Mouse (Mus musculus): ENCODE results near the gene Hmmr. TPM values are rescaled to one million over a fixed set of nuclear protein-coding genes. Genes with fewer than 3 reads are reported as not detected.
A peak's percentile ranks its signal among the peaks of the same experiment; 100 is the strongest.

Gene Hmmr
- total and polyA plus RNA-seq, 2 experiments = 0.10 to 0.18 TPM

DNA sequence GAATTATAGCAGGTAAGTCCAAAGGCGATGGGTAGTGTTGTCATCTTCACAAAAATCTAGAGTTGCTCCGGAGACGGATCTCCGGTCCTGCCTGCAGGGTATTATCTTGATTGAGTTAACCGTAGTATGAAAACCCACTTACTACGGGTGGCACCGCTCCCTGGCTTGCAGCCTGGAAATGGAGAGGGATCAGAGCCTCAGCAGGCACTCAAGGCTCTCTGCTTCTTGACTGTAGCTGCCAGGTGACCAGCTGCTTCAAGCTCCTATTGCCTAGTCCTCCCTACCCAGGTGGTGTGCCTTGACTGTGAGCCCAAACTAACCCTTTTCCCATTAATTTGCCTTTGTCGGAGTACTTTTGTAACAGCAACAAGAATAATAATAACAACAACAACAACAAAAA, 26.7 kb upstream of the Hmmr start:
- DNase-seq (ENCODE audit: extremely low read depth, low read depth, low spot score) = no peak
- 84% methylated on average over 8 of the region's 8 CpGs for WGBS
- H3K36me3 ChIP-seq (ENCODE audit: control insufficient read depth, insufficient read depth, low read length) = no peaks in the 10 kb centered on the region

GRCm38 (mm10) chr11:40755968-40756367, 22.7 kb upstream of the Hmmr start:
- Histone ChIP-seq H3K36me3 (ENCODE audit: control insufficient read depth, insufficient read depth, low read length) (peaks cover 16% of the 10 kb centered on the region; the same call in 1 of the 2 replicates), H3K9ac (ENCODE audit: low read depth, low read length) (no peak overlapping the region), H3K27ac (replicated peaks; ENCODE audit: insufficient read depth, low read depth, low read length) (no peak overlapping the region), H3K79me2 (ENCODE audit: control insufficient read depth, insufficient read depth, low read length) (no peaks in the 10 kb centered on the region), H3K4me3 (ENCODE audit: insufficient read depth, low read depth, low read length) (no peak overlapping the region), H3K4me1 (ENCODE audit: control insufficient read depth, insufficient read depth, low read length) (peaks cover 4% of the 10 kb centered on the region; the same call in 1 of the 2 replicates), H3K27me3 (ENCODE audit: control insufficient read depth, insufficient read depth, low read length) (no peaks in the 10 kb centered on the region)
- DNase-seq (ENCODE audit: extremely low read depth, low read depth, low spot score) = no peak
- 98% methylated on average over 8 of the region's 8 CpGs for WGBS
- TF ChIP-seq POLR2A (IDR thresholded peaks at IDR 0.05; ENCODE audit: extremely low read depth, insufficient read depth, low read length) (no peak), CTCF (IDR thresholded peaks at IDR 0.05; ENCODE audit: low read depth, low read length) (no peak)

More for the DNA sequence above, 26.7 kb upstream of the Hmmr start:
- Histone ChIP-seq H3K79me2 (ENCODE audit: control insufficient read depth, insufficient read depth, low read length) (no peaks in the 10 kb centered on the region), H3K27me3 (ENCODE audit: control insufficient read depth, insufficient read depth, low read length) (no peaks in the 10 kb centered on the region), H3K9ac (ENCODE audit: low read depth, low read length) (no peak overlapping the region), H3K4me3 (ENCODE audit: insufficient read depth, low read depth, low read length) (no peak overlapping the region), H3K27ac (replicated peaks; ENCODE audit: insufficient read depth, low read depth, low read length) (no peak overlapping the region), H3K4me1 (ENCODE audit: control insufficient read depth, insufficient read depth, low read length) (no peaks in the 10 kb centered on the region)
- TF ChIP-seq CTCF (IDR thresholded peaks at IDR 0.05; ENCODE audit: low read depth, low read length) = no peak
- no peak for TF ChIP-seq POLR2A (IDR thresholded peaks at IDR 0.05; ENCODE audit: extremely low read depth, insufficient read depth, low read length)

DNA sequence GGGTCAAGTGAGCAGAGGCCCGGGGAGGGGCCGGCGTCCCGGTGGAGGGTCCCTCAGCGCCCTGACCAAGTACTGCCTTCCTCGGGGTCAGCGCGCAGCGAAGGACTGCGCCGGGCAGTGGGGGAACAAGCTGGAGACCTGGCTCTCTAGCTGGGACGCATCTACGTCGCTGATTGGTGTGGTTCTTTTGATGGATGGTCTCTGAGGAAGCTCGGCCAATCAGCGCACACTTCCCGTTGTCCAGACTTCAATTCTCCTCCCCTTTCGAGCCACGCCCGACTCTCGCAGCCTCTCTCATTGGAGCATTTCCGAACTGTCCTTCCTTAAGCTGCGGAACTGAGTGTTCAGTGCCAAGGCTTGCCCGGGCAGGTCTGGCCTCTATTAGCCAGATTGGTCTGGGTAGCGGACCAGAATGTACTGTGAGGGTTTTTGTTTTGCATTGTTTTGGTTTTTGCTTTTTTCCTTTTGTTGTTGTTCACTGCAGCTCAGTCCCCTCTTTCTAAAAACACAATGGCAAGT, 21.9 kb upstream of the Hmmr start, which contains the start of gene Ccng1:
Gene Ccng1 (minus strand): TSS at position 203 of the 519 bp plus-strand sequence.
- Histone ChIP-seq H3K27me3 (ENCODE audit: control insufficient read depth, insufficient read depth, low read length) (no peaks in the 10 kb centered on the region), H3K9ac (ENCODE audit: low read depth, low read length) (peak within 1 kb of the TSS; percentile 81), H3K36me3 (ENCODE audit: control insufficient read depth, insufficient read depth, low read length) (peaks cover 20% of the 10 kb centered on the region; the same call in 1 of the 2 replicates), H3K4me3 (ENCODE audit: insufficient read depth, low read depth, low read length) (peak within 1 kb of the TSS; percentile 81), H3K27ac (replicated peaks; ENCODE audit: insufficient read depth, low read depth, low read length) (peak within 1 kb of the TSS; percentile 54), H3K79me2 (ENCODE audit: control insufficient read depth, insufficient read depth, low read length) (no peaks in the 10 kb centered on the region), H3K4me1 (ENCODE audit: control insufficient read depth, insufficient read depth, low read length) (peaks cover 4% of the 10 kb centered on the region; the same call in 1 of the 2 replicates)
- DNase-seq (ENCODE audit: extremely low read depth, low read depth, low spot score) = peak; percentile 99
- WGBS = under 1% methylated on average over 25 of the region's 25 CpGs
- TF ChIP-seq POLR2A (IDR thresholded peaks at IDR 0.05; ENCODE audit: extremely low read depth, insufficient read depth, low read length) (peak; percentile 91), CTCF (IDR thresholded peaks at IDR 0.05; ENCODE audit: low read depth, low read length) (no peak)

DNA sequence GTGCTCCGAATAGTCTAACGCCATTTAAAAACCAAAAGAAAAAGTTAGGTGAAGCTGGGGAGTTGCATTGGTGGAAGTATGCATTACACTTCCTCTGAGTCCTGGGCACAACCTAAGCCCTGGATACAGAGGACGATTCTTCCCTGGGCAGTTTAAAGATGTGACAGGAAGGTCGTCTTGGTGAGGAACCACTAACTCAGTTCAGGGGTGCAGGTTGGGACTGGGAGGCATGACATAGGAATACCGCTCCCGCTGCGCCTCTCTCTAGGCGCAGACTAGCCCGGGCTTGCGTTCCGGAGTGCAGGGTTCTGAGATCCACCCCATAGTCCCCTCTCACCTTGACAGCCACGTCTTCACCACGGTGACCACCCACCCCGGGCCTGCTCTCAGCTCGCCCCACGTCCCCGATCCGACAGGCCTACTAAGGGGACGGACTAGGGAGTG, 21.5 kb upstream of the Hmmr start:
- Histone ChIP-seq H3K4me1 (ENCODE audit: control insufficient read depth, insufficient read depth, low read length) (peaks cover 4% of the 10 kb centered on the region; the same call in 1 of the 2 replicates), H3K36me3 (ENCODE audit: control insufficient read depth, insufficient read depth, low read length) (peaks cover 24% of the 10 kb centered on the region), H3K27ac (replicated peaks; ENCODE audit: insufficient read depth, low read depth, low read length) (peak overlapping the region; percentile 54), H3K4me3 (ENCODE audit: insufficient read depth, low read depth, low read length) (peak overlapping the region; percentile 81), H3K9ac (ENCODE audit: low read depth, low read length) (peak overlapping the region; percentile 81), H3K27me3 (ENCODE audit: control insufficient read depth, insufficient read depth, low read length) (no peaks in the 10 kb centered on the region), H3K79me2 (ENCODE audit: control insufficient read depth, insufficient read depth, low read length) (no peaks in the 10 kb centered on the region)
- 2% methylated on average over 19 of the region's 19 CpGs for WGBS
- peak; percentile 40 for DNase-seq (ENCODE audit: extremely low read depth, low read depth, low spot score)
- no peak for TF ChIP-seq POLR2A (IDR thresholded peaks at IDR 0.05; ENCODE audit: extremely low read depth, insufficient read depth, low read length)
- no peak for TF ChIP-seq CTCF (IDR thresholded peaks at IDR 0.05; ENCODE audit: low read depth, low read length)

GRCm38 (mm10) chr11:40753836-40754235, 20.6 kb upstream of the Hmmr start:
- H3K36me3 ChIP-seq (ENCODE audit: control insufficient read depth, insufficient read depth, low read length) = peaks cover 25% of the 10 kb centered on the region
- H3K27ac ChIP-seq (replicated peaks; ENCODE audit: insufficient read depth, low read depth, low read length) = no peak overlapping the region
- peaks cover 4% of the 10 kb centered on the region; the same call in 1 of the 2 replicates for H3K4me1 ChIP-seq (ENCODE audit: control insufficient read depth, insufficient read depth, low read length)
- TF ChIP-seq POLR2A (IDR thresholded peaks at IDR 0.05; ENCODE audit: extremely low read depth, insufficient read depth, low read length) (no peak), CTCF (IDR thresholded peaks at IDR 0.05; ENCODE audit: low read depth, low read length) (no peak)
- peak; percentile 8 for DNase-seq (ENCODE audit: extremely low read depth, low read depth, low spot score)
- 74% methylated on average over 6 of the region's 6 CpGs for WGBS
- no peak overlapping the region for H3K9ac ChIP-seq (ENCODE audit: low read depth, low read length)
- peak overlapping the region; percentile 81; the same call in 1 of the 2 replicates for H3K4me3 ChIP-seq (ENCODE audit: insufficient read depth, low read depth, low read length)
- no peaks in the 10 kb centered on the region for H3K79me2 ChIP-seq (ENCODE audit: control insufficient read depth, insufficient read depth, low read length)
- no peaks in the 10 kb centered on the region for H3K27me3 ChIP-seq (ENCODE audit: control insufficient read depth, insufficient read depth, low read length)

- no peak overlapping the region for H3K9ac ChIP-seq (ENCODE audit: low read depth, low read length)
- WGBS = 77% methylated on average over 2 of the region's 2 CpGs
These were observed 14.5 kb upstream of the Hmmr start for GRCm38 (mm10) chr11:40747716-40748115.

More at GRCm38 (mm10) chr11:40747716-40748115, 14.5 kb upstream of the Hmmr start:
- TF ChIP-seq CTCF (IDR thresholded peaks at IDR 0.05; ENCODE audit: low read depth, low read length) (no peak), POLR2A (IDR thresholded peaks at IDR 0.05; ENCODE audit: extremely low read depth, insufficient read depth, low read length) (no peak)
- no peaks in the 10 kb centered on the region for H3K79me2 ChIP-seq (ENCODE audit: control insufficient read depth, insufficient read depth, low read length)
- H3K4me1 ChIP-seq (ENCODE audit: control insufficient read depth, insufficient read depth, low read length) = no peaks in the 10 kb centered on the region
- DNase-seq (ENCODE audit: extremely low read depth, low read depth, low spot score) = no peak
- no peak overlapping the region for H3K4me3 ChIP-seq (ENCODE audit: insufficient read depth, low read depth, low read length)
- H3K27ac ChIP-seq (replicated peaks; ENCODE audit: insufficient read depth, low read depth, low read length) = no peak overlapping the region
- H3K36me3 ChIP-seq (ENCODE audit: control insufficient read depth, insufficient read depth, low read length) = peaks cover 19% of the 10 kb centered on the region
- H3K27me3 ChIP-seq (ENCODE audit: control insufficient read depth, insufficient read depth, low read length) = no peaks in the 10 kb centered on the region

All from liver, adult 2 months (tissue).